Mouse (Mus musculus): ENCODE measurements around the gene Gnas.

DNA sequence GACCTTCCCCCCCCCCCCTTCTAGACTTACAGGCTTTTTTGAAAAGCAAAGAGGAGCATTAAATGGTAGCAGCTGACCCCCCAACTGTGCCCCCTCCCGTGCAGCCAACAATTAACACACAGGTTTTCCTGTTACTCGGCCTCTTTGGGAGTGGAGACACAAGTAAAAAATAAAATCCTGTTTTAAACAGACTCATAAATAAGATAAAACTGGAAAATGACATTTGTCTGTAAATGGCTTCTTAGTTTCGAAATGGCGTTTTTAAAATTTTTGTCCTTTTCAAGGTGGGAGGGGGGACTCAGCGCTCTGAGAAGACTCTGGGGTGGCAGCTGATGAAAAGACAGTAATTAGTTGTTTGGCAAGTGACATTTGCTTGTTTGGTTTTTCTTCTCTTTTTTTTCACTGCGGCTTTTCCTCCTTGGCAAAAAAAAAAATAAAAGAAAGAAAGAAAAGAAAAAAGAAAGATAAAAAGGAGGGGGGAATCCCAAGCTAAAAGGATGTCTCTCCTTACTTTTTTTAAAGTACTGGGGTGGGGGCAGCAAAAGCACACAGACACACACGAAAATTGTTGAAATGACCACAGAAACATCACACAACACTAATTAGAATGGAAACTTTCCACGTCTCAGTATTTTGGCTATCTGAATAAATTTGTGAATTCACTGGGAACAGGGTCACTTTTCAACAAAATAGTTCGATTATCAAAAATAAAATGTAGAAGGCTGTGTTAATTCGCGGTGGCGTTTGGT lies 47.3 kb downstream of the Gnas start:
- TF ChIP-seq CTCF (IDR thresholded peaks at IDR 0.05; ENCODE audit: control insufficient read depth, insufficient read depth, insufficient replicate concordance, low read depth, low read length) (no peak), POLR2A (IDR thresholded peaks at IDR 0.05; ENCODE audit: control insufficient read depth, low read depth, low read length) (no peak)
